Mouse (Mus musculus): ENCODE results near the gene Celsr1.

DNA sequence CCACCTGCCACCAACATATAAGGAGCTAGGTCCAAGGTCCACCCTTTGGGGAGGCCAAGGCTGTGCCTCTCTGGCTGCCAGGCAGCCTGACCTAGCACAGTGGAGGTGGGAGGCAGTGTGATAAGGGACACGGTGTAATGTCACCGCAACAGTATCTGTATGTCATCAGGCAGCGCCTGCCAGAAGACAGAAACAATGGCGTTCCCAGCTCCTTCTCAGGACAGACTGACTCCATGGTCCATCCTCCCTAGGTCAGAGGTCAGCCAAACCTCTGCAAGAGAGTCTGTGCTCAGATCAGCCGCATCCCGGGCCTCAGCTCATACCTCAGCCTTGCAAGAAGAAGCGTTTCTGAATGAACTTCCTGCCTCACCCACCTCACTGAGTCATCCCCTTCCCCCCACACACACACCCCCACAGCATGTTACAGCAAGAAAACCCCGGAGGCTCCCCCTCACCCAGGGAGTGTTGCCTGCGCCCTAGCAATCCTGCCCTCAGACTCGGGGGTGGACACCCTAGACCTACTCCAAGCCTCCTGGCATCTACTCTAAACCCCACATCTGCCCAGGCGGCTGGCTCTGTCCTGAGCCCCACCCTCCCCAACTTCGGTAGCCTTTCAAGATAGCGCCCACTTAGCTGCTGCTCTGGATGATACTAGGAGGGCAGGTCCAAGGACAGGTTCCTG lies 17.6 kb downstream of the Celsr1 start:
- no peak for TF ChIP-seq GATA1 (IDR thresholded peaks at IDR 0.05; ENCODE audit: borderline replicate concordance, low read length)
- no peak for TF ChIP-seq FLI1 (IDR thresholded peaks at IDR 0.05; ENCODE audit: low read length)
